Mouse (Mus musculus): ENCODE results near the gene Rpl35a.

- TF ChIP-seq CTCF (IDR thresholded peaks at IDR 0.05; ENCODE audit: control insufficient read depth, insufficient read depth, insufficient replicate concordance, low read depth, low read length) (no peak), POLR2A (IDR thresholded peaks at IDR 0.05; ENCODE audit: control insufficient read depth, low read depth, low read length) (no peak)
Measured at GRCm38 (mm10) chr16:33010166-33010565, 46.1 kb upstream of the Rpl35a start.
